Mouse (Mus musculus): ENCODE data around the gene Gpr171.
"Not testable (repeated sequence)": the region's sequence is repeated elsewhere in the genome, so short reads cannot be mapped to it uniquely, and the experiment has no call there.

Gpr171 gene

DNA sequence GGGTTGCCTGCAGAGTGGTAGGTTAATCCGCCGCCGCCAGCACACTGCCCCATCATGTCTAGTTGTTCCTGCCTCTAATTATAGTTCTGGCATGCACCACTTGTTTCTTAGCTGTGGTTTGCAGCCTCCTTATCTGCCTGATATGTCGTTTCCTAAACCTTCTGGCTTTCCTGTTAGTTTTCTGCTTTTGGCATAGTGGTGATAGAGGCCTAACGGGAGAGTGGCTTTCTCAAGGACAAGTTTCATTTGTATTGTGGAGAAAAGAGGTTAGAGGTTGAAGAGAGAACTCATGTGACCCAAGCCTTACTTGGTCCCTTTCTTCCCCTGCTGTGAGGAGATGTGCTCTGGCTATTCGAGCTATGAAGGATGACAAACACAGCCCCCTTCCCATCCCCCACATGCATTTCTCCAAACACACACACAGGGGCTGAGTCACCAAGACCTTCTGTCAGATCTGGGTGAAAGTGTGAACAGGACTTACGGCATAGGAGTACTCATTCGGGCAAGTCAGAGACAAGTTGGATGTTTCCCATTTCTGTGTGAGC, 12.4 kb upstream of the Gpr171 start:
- DNase-seq (ENCODE audit: low spot score): no peak

- not testable (repeated sequence) for DNase-seq (ENCODE audit: low spot score)
These were observed 11.7 kb upstream of the Gpr171 start for GRCm38 (mm10) chr3:59113291-59113690.

DNA sequence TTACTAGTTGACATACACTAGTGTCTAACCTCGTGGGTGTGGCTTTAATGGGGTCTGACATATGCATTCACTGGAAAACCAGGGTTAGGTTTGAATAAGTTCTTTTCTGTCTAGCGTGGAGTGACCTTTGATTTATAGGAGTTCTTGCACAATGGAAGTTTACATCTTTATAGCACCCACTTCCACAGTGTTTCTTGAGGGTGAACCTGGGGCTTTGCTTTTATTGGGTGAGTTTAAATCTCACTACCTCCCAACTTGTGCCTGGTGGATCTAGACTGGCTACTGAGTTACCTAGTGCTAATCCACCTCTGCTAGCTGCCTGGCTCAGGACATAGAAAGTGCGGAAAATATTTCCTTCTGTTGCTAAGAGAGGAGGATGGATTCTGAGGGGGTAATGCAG, 10.3 kb upstream of the Gpr171 start:
- no peak for DNase-seq (ENCODE audit: low spot score)

DNA sequence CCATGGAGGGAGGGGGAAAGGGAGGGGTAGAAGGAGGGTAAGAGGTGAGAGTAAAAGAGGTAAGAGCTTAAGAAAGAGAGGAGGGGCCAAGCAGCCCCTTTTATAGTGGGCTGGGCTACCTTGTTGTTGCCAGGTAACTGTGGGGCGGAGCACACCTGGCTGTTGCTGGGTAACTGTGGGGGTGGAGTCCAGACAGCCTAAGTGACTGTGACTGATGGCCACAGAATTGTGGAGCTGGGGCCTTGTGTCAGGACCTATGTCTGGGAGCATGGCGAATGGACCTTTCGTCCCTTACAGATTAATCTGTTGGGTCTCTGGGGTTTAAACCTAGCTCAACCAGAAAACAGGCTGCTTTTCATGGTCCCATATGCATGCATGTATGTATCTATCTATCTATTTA, 8.2 kb upstream of the Gpr171 start:
- not testable (repeated sequence) for DNase-seq (ENCODE audit: low spot score)

DNA sequence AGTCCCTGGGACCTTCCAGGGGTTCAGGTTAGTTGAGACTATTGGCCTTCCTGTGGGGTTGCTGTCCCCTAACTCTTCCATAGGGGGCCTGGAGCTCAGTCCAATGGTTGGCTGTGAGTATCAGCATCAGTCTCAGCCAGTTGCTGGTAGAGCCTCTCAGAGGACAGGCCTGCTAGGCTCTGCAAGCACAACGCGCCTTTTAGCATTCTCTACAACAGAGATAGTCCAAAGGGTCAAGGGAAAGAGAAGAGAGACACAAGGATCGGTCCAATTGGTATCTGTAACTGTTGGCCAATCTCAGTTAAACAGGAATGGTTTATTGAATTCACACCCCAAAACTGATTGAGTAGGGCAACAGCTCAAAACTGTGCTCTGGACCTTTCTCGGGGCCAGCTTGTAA, 5.8 kb upstream of the Gpr171 start:
- no peak for DNase-seq (ENCODE audit: low spot score)

DNA sequence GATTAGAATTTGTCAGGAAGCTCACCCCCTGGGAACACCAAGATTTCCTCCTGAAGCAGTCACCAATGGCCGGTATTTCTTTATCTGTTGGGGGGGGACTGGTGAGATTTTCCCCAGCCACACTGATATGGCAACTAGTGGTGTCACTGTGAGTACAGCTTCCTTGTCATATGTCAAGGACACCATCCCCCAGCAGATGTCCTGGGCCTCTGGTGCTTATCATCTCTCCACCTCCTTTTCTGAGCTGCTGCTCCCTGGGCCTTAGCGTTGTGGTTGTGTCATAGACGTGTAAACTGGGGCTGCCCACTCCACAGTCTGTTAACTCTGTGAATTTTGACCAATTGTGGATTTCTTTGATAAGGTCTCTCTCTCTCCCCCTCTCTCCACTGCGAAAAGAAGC, 2.8 kb upstream of the Gpr171 start:
- DNase-seq (ENCODE audit: low spot score): no peak

DNA sequence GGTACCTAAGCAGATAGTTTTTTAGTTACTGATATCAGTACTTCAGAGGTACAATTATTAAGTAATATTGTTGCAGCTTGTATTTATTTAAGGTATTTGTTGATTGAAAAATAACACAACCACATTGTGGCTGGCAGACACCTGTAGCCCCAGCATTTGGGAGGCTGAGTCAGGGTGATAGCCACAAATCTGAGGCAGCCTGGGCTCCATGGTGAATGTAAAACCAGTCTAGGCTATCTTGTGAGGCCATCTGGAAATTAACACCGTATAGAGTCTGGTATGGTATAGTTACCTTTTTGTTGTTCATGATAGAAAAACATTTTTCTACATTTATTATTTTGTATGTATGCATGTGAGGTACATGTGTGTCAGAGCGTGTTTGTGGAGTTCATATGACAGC, 525 bp upstream of the Gpr171 start:
- no peak for DNase-seq (ENCODE audit: low spot score)

- DNase-seq (ENCODE audit: low spot score): no peak
These were observed 3.1 kb downstream of the Gpr171 start for GRCm38 (mm10) chr3:59098540-59098939.

- peak; percentile 47 for DNase-seq (ENCODE audit: low spot score)
These were observed 4.2 kb downstream of the Gpr171 start for GRCm38 (mm10) chr3:59097421-59097820.

GRCm38 (mm10) chr3:59092702-59093101, 8.9 kb downstream of the Gpr171 start:
- DNase-seq (ENCODE audit: low spot score): no peak

DNA sequence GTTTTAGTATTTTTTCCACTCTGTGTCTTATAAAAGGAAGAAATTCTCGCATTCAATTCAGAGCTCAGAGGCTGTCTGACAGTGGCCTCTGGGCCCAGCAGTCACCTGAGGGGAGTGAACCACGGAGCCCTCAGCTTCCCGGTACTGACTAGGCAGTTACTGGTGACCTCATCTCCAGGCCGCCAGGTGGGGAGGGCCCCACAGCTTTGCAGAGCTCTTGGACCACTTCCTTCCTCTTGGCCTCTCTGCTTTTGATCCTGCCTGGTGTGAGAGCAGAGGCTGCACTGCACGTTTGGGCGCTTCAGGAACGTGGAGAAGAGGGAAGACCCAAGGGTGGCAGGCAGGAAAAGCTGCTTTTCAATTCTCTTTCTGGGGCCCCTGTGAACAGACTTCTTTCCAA, 20.7 kb downstream of the Gpr171 start:
- DNase-seq (ENCODE audit: low spot score): no peak

DNA sequence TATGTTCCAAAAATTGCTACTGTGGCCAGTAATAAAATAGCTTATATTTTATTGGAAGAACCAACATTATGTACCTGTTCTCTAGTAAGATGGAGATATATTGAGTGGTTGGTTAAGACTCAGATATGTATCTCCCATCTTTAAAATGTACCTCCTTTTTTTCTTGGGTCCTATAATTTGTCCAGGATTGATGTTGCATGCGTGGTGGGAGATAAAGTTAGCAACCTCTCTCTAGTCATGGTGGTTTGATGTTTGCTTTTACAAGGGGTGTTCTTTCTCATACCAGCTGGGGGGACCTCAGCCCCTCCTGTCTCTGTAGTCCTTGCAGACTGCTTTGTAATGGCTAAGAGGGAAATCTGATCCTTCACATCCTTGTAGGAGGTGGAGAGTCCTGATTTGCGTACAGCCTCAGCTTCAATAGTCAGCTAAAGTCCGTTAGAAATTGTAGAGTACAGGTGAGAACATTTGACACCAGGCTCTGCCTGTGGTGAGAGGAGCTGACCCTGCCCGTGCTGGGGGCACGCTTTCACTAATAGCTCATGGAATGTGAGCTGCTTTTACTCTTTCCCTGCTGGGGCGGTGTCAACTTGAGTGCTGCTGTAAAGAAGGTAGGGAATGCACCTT, 21.2 kb downstream of the Gpr171 start:
- no peak for DNase-seq (ENCODE audit: low spot score)

DNA sequence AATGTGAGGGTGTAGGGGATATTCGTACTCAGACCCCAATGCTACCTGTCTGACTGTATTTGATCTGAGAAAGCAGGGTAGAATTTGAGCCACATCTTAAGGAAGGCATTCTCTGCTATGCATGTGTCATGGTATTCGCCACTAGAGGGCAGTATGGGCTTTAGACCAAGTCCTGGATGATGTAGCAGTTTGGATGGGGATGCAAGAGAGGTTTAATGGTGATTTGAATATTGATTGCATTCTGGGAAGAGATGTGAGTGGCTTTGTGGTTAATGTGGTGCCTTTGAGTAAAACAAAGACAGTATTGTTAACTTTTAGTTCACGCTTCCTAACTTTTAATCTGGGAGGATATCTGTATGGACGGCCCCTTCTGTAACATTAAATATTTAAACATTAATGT, 22.3 kb downstream of the Gpr171 start:
- peak; percentile 81 for DNase-seq (ENCODE audit: low spot score)

DNA sequence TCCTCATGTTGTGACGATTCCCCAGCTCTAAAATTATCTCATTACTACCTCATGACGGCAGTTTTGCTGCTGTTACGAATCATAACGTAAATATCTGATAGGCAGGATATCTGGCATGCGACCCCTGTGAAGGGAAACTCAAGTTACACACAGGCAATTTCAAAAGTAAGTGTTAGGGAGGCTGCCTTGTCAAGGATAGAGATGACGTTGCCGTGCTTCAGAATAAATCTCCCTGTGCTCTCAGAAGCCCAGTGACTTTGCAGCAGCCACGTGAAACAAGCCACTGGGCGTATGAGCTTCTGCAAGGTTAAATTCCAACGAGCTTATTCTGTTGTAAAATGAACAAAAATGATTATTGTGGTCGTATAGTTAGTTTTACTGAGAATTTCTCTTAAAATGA, 23.0 kb downstream of the Gpr171 start:
- DNase-seq (ENCODE audit: low spot score): no peak

DNA sequence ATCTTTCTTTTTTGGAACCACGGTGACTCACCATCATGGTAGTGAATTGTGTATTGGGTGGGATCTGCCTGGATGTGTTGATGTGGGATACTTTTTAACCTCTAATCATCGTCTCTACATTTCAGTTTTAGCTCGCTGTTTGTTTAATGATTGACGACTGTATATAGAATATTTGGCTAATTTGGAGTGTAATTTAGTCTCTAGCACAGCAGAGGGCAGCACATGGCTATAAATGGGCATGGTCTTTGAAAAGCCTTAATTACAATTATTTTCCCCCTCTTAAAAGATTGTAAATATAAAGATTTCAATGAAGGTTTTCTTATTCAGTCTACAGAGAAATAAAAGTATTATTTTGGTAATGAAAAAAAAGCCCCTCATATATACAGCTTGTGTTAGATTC, 24.3 kb downstream of the Gpr171 start:
- peak; percentile 62 for DNase-seq (ENCODE audit: low spot score)

DNA sequence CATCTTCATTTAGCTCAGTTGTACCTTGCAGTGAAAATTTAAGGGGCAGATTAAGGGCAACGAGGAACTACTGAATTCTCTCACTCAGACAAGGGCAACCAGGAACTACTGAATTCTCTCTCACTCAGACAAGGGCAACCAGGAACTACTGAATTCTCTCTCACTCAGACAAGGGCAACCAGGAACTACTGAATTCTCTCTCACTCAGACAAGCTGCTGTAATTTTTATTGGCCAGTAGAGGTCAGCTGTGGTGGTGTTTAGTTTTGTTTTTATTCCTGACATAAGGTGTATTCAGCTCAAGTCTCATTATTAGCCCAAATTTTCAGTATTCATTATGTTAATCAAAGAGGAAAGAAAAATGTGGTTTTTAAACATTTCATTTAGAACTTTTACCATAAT, 32.5 kb downstream of the Gpr171 start:
- peak; percentile 21 for DNase-seq (ENCODE audit: low spot score)

GRCm38 (mm10) chr3:59066558-59067294, 34.9 kb downstream of the Gpr171 start:
- no peak for DNase-seq (ENCODE audit: low spot score)

DNA sequence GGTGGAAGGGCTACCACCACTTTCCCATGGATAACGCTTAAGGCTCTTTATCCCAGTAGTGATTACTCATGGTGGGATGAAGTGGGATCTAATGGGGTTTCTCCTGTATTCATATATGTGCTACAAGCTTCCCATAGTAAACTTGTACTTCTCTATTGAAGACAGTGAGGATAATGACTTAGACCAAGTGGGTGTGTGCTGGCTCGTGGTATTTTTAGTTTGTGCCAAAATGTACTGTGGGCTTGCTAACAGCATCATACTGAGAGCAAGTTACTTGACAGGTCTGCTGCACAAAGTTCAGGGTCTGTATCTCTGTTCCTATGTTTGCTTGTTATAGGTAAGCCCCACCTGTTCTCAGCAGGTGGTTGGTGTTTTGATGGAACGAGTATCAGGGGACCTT, 35.7 kb downstream of the Gpr171 start:
- DNase-seq (ENCODE audit: low spot score): no peak

GRCm38 (mm10) chr3:59063431-59063830, 38.2 kb downstream of the Gpr171 start:
- DNase-seq (ENCODE audit: low spot score): no peak

DNA sequence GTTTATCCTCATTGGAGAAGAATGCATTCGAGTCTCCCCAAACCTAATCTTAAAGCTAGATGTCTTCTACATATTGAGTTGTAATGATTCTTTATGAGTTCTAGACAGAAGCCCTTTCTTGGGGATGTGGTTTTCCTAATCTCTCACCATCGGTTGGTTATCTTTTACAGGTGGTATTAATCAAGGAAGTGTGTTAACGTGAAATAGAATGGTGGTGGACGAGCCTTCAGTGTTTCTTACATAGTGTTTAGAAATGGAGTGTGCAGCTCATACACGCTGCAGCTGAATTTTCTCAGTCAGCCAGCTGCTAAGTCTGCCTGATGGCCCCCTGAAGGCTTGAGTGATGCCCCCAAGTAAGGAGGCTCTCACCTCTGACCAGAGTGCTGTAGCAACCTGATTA, 39.5 kb downstream of the Gpr171 start:
- no peak for DNase-seq (ENCODE audit: low spot score)

- no peak for DNase-seq (ENCODE audit: low spot score)
These were observed 41.5 kb downstream of the Gpr171 start for GRCm38 (mm10) chr3:59060131-59060530.

DNA sequence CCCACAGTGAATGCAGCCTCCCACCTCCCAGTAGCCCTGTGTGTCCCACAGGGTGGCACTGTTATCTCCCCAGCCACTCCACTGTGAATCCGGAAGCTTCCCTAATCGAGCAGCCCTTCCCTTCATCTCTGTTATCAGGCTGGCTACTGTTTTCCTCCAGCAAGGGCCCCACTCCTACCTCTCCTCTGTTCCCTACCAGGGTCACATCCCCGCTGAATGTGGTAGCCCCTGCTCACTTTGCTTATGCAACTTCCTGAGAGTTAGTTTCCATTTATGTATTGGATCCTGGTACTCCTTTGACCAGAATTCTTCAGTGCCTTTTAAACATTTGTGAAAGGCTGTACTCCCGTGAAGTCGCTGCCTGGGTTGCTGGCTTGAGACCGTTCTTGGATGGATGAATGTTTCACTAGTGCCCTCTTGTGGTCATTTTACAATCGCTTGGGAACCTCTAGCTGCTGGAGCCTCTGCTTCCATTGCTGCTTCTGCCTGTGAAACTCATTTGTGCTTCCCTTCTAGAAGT, 42.5 kb downstream of the Gpr171 start:
- peak; percentile 96 for DNase-seq (ENCODE audit: low spot score)

- no peak for DNase-seq (ENCODE audit: low spot score)
These were observed 46.6 kb downstream of the Gpr171 start for GRCm38 (mm10) chr3:59054834-59055535.

Data from retina, embryonic 14.5 days (tissue).